ENCODE assay signal across 8 mouse cellular contexts in genomic region chr15:89146537-89146936, GRCm38 (mm10). TPM values are rescaled to one million over a fixed set of nuclear protein-coding genes. Genes with fewer than 3 reads are reported as not detected.
DNase-seq lines count a peak whose midpoint lies in the region; ATAC-seq and TF ChIP-seq lines count a peak whose summit lies in the region.

No protein-coding gene starts in this region.

- WGBS in heart, embryonic 10.5 days: 2% methylated on average over 27 of the region's 27 CpGs
- 5% methylated on average over 27 of the region's 27 CpGs for WGBS in olfactory bulb, adult 2 months

- H3K27ac ChIP-seq in heart, embryonic 10.5 days: 0 out of 2 replicates have a peak overlapping the region, but pooled peaks have one; percentile 5
- no peak overlapping the region for H3K27ac ChIP-seq in olfactory bulb, adult 2 months (ENCODE audit: insufficient read depth, low read depth, low read length)

- H3K36me3 ChIP-seq in heart, embryonic 10.5 days: no peaks in the 10 kb centered on the region

- peaks cover 89% of the 10 kb centered on the region for H3K27me3 ChIP-seq in heart, embryonic 10.5 days (ENCODE audit: insufficient read depth, poor library complexity, severe bottlenecking)

- no peak for DNase-seq in heart, embryonic 10.5 days (ENCODE audit: low spot score)
- DNase-seq in heart, postnatal 25 days (ENCODE audit: low spot score): no peak
- peak; percentile 77 to 79 for DNase-seq in cerebellum, postnatal 10 days
- peak; percentile 71 for DNase-seq in kidney, postnatal 10 days
- peak; percentile 73 to 77 for DNase-seq in lung, adult 18-20 months
- DNase-seq in gastrocnemius, postnatal 14 days: no peak

- intact Hi-C loops in heart, postnatal 25 days (cut with DNase I): no loop called here
- intact Hi-C loops in gastrocnemius, postnatal 14 days (cut with DNase I; ENCODE audit: low total_unique reads): no loop called here

- ATAC-seq in granulocyte monocyte progenitor cell, adult 5-6 weeks (replicated peaks; ENCODE audit: poor library complexity, severe bottlenecking): peak; percentile 21; the same call in 1 of the 2 replicates

- H3K4me1 ChIP-seq in heart, embryonic 10.5 days: peaks cover 47% of the 10 kb centered on the region
- peaks cover 32% of the 10 kb centered on the region for H3K4me1 ChIP-seq in olfactory bulb, adult 2 months (ENCODE audit: control insufficient read depth, insufficient read depth, low read length)

- TF ChIP-seq CTCF in olfactory bulb, adult 2 months (IDR thresholded peaks at IDR 0.05; ENCODE audit: insufficient read depth, low read depth, low read length): no peak

- H3K4me3 ChIP-seq in heart, embryonic 10.5 days: peak overlapping the region; percentile 44
- peak overlapping the region; percentile 33 for H3K4me3 ChIP-seq in olfactory bulb, adult 2 months (ENCODE audit: insufficient read depth, low read depth, low read length)

- TF ChIP-seq POLR2A in olfactory bulb, adult 2 months (IDR thresholded peaks at IDR 0.05; ENCODE audit: insufficient read depth, low read depth, low read length): no peak

- H3K9me3 ChIP-seq in heart, embryonic 10.5 days: no peaks in the 10 kb centered on the region

RNA-seq across cellular contexts. Expression of gene Mapk11, which starts 2.9 kb away (rescaled TPM):
- polyA plus RNA-seq in heart, embryonic 10.5 days (2016; fragmentation: Nextera tagmentation; extraction: Ambion mirVana): 4.2 and 4.8 TPM in 2 replicates
- 1 to 10 TPM; 1.4 to 2.1 TPM for total RNA-seq in heart, postnatal 25 days (2021)
- not detected in 2 replicates for total RNA-seq in granulocyte monocyte progenitor cell, adult 5-6 weeks (2014; fragmentation: Nextera tagmentation)
- not detected in 2 replicates for total RNA-seq in granulocyte monocyte progenitor cell, adult 5-6 weeks (2017)
- not detected in 2 replicates for polyA plus RNA-seq in olfactory bulb, adult 2 months (2012; ENCODE audit: insufficient read depth, insufficient read length, low replicate concordance, missing spikeins)
- total RNA-seq in gastrocnemius, postnatal 14 days (2021): 1 to 10 TPM; 1.7 TPM

RNA-seq across cellular contexts. Expression of gene Mapk12, which starts 6.0 kb away (rescaled TPM):
- polyA plus RNA-seq in heart, embryonic 10.5 days (2016; fragmentation: Nextera tagmentation; extraction: Ambion mirVana): 25.4 and 26.4 TPM in 2 replicates
- 10 to 100 TPM; 20.1 to 22.3 TPM for total RNA-seq in heart, postnatal 25 days (2021)
- not detected in 2 replicates for total RNA-seq in granulocyte monocyte progenitor cell, adult 5-6 weeks (2014; fragmentation: Nextera tagmentation)
- 0.93 TPM in 1 of 2 replicates, not detected in the other for total RNA-seq in granulocyte monocyte progenitor cell, adult 5-6 weeks (2017)
- polyA plus RNA-seq in olfactory bulb, adult 2 months (2012; ENCODE audit: insufficient read depth, insufficient read length, low replicate concordance, missing spikeins): not detected in 2 replicates
- 100 to 1,000 TPM in 1 of 2 experiments, 10 to 100 TPM in 1; 91.5 to 104 TPM for total RNA-seq in gastrocnemius, postnatal 14 days (2021)

RNA-seq across cellular contexts. Expression of gene Hdac10, which starts 18.0 kb away (rescaled TPM):
- 18.5 and 19.0 TPM in 2 replicates for polyA plus RNA-seq in heart, embryonic 10.5 days (2016; fragmentation: Nextera tagmentation; extraction: Ambion mirVana)
- 1 to 10 TPM; 7.4 to 8.3 TPM for total RNA-seq in heart, postnatal 25 days (2021)
- 11.3 and 14.7 TPM in 2 replicates for total RNA-seq in granulocyte monocyte progenitor cell, adult 5-6 weeks (2014; fragmentation: Nextera tagmentation)
- 11.2 and 13.9 TPM in 2 replicates for total RNA-seq in granulocyte monocyte progenitor cell, adult 5-6 weeks (2017)
- polyA plus RNA-seq in olfactory bulb, adult 2 months (2012; ENCODE audit: insufficient read depth, insufficient read length, low replicate concordance, missing spikeins): not detected in 2 replicates
- 1 to 10 TPM; 5.6 to 6.2 TPM for total RNA-seq in gastrocnemius, postnatal 14 days (2021)

RNA-seq across cellular contexts. Expression of gene Tubgcp6, which starts 23.6 kb away (rescaled TPM):
- polyA plus RNA-seq in heart, embryonic 10.5 days (2016; fragmentation: Nextera tagmentation; extraction: Ambion mirVana): 15.4 and 17.1 TPM in 2 replicates
- total RNA-seq in heart, postnatal 25 days (2021): 1 to 10 TPM; 8.8 to 9.4 TPM
- 23.4 and 29.2 TPM in 2 replicates for total RNA-seq in granulocyte monocyte progenitor cell, adult 5-6 weeks (2014; fragmentation: Nextera tagmentation)
- total RNA-seq in granulocyte monocyte progenitor cell, adult 5-6 weeks (2017): 12.6 and 20.2 TPM in 2 replicates
- 77.8 TPM in 1 of 2 replicates, not detected in the other for polyA plus RNA-seq in olfactory bulb, adult 2 months (2012; ENCODE audit: insufficient read depth, insufficient read length, low replicate concordance, missing spikeins)
- total RNA-seq in gastrocnemius, postnatal 14 days (2021): 1 to 10 TPM; 7.2 to 7.3 TPM

RNA-seq across cellular contexts. Expression of gene Plxnb2, which starts 34.1 kb away (rescaled TPM):
- polyA plus RNA-seq in heart, embryonic 10.5 days (2016; fragmentation: Nextera tagmentation; extraction: Ambion mirVana): 106 and 117 TPM in 2 replicates
- total RNA-seq in heart, postnatal 25 days (2021): 10 to 100 TPM; 81.5 to 86.1 TPM
- 19.1 and 23.4 TPM in 2 replicates for total RNA-seq in granulocyte monocyte progenitor cell, adult 5-6 weeks (2014; fragmentation: Nextera tagmentation)
- 11.0 and 14.7 TPM in 2 replicates for total RNA-seq in granulocyte monocyte progenitor cell, adult 5-6 weeks (2017)
- polyA plus RNA-seq in olfactory bulb, adult 2 months (2012; ENCODE audit: insufficient read depth, insufficient read length, low replicate concordance, missing spikeins): 46.6 TPM in 1 of 2 replicates, not detected in the other
- 10 to 100 TPM; 20.9 to 23.8 TPM for total RNA-seq in gastrocnemius, postnatal 14 days (2021)

Comparison
In these comparisons a context has a peak if more than half of its experiments do, and no peak if none do; other contexts are left out.
1. DNase-seq: peak in cerebellum, postnatal 10 days (2 of 2), kidney, postnatal 10 days (single experiment) and lung, adult 18-20 months (2 of 2); none in heart, embryonic 10.5 days (single experiment), heart, postnatal 25 days (single experiment) and gastrocnemius, postnatal 14 days (single experiment).
2. RNA of gene Mapk12, which starts 6.0 kb away (total RNA-seq): 91.5 to 104 TPM in gastrocnemius, postnatal 14 days and 20.1 to 22.3 TPM in heart, postnatal 25 days; 0.93 TPM in granulocyte monocyte progenitor cell, adult 5-6 weeks; every median in the first group is over 10 times any median in the second.